Mouse (Mus musculus): ENCODE results near the gene Zxdb.
"Not testable (repeated sequence)": the region's sequence is repeated elsewhere in the genome, so short reads cannot be mapped to it uniquely, and the experiment has no call there.

Gene Zxdb

GRCm38 (mm10) chrX:94724192-94724971 is at the start of gene Zxdb:
Gene Zxdb, plus strand, starts transcription at chrX:94724569.
- DNase-seq (ENCODE audit: low spot score in 2 of 2), result not testable (repeated sequence)

- DNase-seq (ENCODE audit: low spot score in 2 of 2), result peak in 1 of 2 experiments; percentile 7
Measured at GRCm38 (mm10) chrX:94674977-94675376, 49.4 kb upstream of the Zxdb start.

- DNase-seq (ENCODE audit: low spot score in 2 of 2), result not testable (repeated sequence)
Measured at GRCm38 (mm10) chrX:94681581-94681980, 42.8 kb upstream of the Zxdb start.

- not testable (repeated sequence) for DNase-seq (ENCODE audit: low spot score in 2 of 2)
Measured at GRCm38 (mm10) chrX:94689593-94689992, 34.8 kb upstream of the Zxdb start.

GRCm38 (mm10) chrX:94706676-94707075 is 17.7 kb upstream of the Zxdb start:
- DNase-seq (ENCODE audit: low spot score in 2 of 2), result not testable (repeated sequence)

GRCm38 (mm10) chrX:94709752-94710151 is 14.6 kb upstream of the Zxdb start:
- not testable (repeated sequence) for DNase-seq (ENCODE audit: low spot score in 2 of 2)

GRCm38 (mm10) chrX:94724972-94725569 is 702 bp downstream of the Zxdb start:
- DNase-seq (ENCODE audit: low spot score in 2 of 2), result not testable (repeated sequence)

GRCm38 (mm10) chrX:94725627-94726083 is 1.3 kb downstream of the Zxdb start:
- not testable (repeated sequence) for DNase-seq (ENCODE audit: low spot score in 2 of 2)

- DNase-seq (ENCODE audit: low spot score in 2 of 2), result no peak
Measured at GRCm38 (mm10) chrX:94731596-94731995, 7.2 kb downstream of the Zxdb start.

GRCm38 (mm10) chrX:94753733-94754132 is 29.4 kb downstream of the Zxdb start:
- no peak for DNase-seq (ENCODE audit: low spot score in 2 of 2)

- DNase-seq (ENCODE audit: low spot score in 2 of 2), result no peak
Measured at GRCm38 (mm10) chrX:94759959-94760358, 35.6 kb downstream of the Zxdb start.

- DNase-seq (ENCODE audit: low spot score in 2 of 2), result no peak
Measured at GRCm38 (mm10) chrX:94773876-94774275, 49.5 kb downstream of the Zxdb start.

Measured in right cerebral cortex, postnatal 36 days (tissue).